Mouse (Mus musculus) cortical plate, adult 2 months (tissue): ENCODE measurements around the gene Pnpla3.

Source experiments
- CTCF ChIP-seq: fragments of 200-500 bp; IDR thresholded peaks from 2 replicates; pipeline ENCODE4 v1.5.1; 2011; ENCODE audit warnings: mild to moderate bottlenecking, control low read depth, low read length; ENCODE audit not compliant: insufficient read depth; ENCODE audit errors: extremely low read depth
- POLR2A ChIP-seq: fragments of 200-500 bp; IDR thresholded peaks from 2 replicates; pipeline ENCODE4 v1.6.1; 2011; ENCODE audit warnings: mild to moderate bottlenecking, low read length, control low read depth; ENCODE audit not compliant: insufficient read depth; ENCODE audit errors: extremely low read depth

DNA sequence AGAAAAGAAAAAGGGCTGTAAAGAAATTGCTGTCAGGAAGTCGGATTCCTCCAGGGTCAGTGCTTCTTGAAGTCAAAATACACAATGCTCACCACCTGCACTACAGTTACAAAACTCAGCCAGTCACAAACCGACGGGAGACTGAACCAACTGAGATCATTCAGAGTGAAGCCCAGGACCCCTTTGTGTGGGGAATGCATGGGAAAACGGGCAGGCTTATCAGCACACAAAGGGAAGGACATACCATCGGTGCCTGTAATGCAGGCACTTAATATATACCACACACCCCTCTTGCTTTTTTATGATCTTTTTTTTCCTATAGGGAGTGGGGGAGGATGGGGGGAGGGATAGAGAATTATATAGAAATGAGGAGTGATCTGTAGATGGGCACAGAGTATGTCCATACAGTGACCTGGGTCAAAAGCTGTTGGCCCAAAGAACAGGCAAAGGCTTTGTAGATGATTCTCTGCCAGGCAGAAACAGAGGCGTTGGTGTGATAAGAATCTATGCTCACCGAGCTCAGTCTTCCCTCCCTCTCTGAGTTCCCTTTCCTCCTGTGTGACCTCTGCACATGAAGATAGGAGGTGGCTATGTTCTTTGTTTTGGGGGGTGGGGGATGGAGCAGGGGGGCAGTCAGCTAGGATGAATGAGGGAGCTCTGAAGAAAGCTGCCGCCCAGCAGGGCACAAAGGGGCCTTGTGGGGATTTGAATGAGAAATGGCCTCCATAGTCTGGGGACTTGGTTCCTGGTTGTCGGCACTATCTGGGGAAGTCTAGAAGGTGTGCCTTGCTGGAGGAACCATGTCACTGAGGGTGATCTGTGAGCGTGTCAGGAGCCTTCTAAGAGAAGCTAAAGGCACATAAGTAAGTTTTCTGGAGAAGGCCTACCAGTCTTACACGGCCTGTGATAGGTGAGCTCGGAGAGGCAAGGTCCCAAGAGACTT lies 30.9 kb upstream of the Pnpla3 start:
- no peak for TF ChIP-seq CTCF
- TF ChIP-seq POLR2A: no peak
